Mouse (Mus musculus) heart, adult 2 months (tissue): ENCODE results near the gene Agk.

Experiments
- CTCF ChIP-seq: fragments of 200-600 bp; IDR thresholded peaks from 2 replicates; pipeline ENCODE4 v1.8.1; 2022; ENCODE audit warnings: antibody characterized with exemption, mild to moderate bottlenecking, moderate library complexity
- POLR2A ChIP-seq: fragments of 200-500 bp; IDR thresholded peaks from 2 replicates; pipeline ENCODE4 v1.6.1; 2011; ENCODE audit warnings: mild to moderate bottlenecking, low read depth, low read length, control low read depth; ENCODE audit not compliant: insufficient read depth

DNA sequence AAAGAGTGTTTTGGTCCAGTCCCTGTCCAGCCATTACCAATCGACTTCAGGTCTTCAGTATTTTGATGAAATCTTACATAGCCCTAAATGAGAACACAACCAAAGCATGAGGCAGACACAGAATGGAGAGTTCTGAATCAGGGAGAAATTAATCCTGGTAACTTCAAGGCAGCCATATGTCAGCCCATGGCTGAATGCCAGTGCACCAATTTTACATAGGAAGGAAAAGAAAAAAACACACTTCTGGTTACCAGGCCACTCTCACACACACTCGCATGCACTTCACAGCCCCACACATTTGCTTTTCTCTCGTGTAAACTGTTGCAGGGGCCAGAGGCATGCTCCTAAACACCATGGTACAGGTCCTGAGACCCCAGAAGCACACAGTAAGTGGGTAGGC lies 105.9 kb downstream of the Agk start:
- TF ChIP-seq CTCF (no peak), POLR2A (no peak)
